Mouse (Mus musculus): ENCODE data around the gene Lats2. TPM values are rescaled to one million over a fixed set of nuclear protein-coding genes. Genes with fewer than 3 reads are reported as not detected.
"Not testable (repeated sequence)": the region's sequence is repeated elsewhere in the genome, so short reads cannot be mapped to it uniquely, and the experiment has no call there.

Lats2 gene
- total RNA-seq, 1 experiment: 9.1 TPM

DNA sequence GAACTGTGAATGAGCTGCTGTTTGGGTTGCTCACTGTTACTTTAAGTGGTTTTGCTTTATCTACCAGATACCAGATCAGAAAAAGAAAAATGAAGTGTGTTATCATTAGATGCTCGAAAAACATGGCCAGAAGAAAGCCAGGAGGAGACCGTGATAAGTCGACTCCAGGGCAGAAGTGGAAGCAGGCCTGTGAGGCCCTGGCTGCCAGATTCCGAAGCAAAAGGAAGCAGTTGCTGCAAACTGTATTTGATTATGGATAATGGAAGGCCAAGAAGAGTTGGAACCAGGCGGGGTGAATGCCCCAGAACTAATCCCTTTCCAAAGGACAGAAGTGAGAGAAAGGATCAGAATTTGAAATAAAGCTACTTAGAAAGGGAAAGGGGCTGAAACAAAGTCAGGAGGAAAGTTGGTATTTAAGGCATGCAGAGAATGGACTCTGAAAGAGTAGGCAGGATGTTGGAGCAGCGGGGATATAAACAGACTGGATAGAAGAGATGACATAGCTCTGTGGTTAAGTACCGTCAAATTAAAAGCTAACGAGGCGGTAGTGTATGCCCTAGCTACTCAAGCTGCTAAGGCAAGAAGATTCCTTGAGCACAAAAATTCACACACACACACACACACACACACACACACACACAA is 4.7 kb downstream of the Lats2 start:
- Histone ChIP-seq H3K4me1 (ENCODE audit: control insufficient read depth in 2 of 2, insufficient read depth in 2 of 2, low read length in 2 of 2, poor library complexity in 1 of 2) (no peaks in the 10 kb centered on the region), H3K9ac (ENCODE audit: insufficient read depth, low read depth, low read length, poor library complexity, severe bottlenecking) (no peak overlapping the region), H3K36me3 (ENCODE audit: control insufficient read depth, insufficient read depth, low read length, poor library complexity, severe bottlenecking) (no peaks in the 10 kb centered on the region), H3K4me3 (ENCODE audit: insufficient read depth in 1 of 2, low read depth in 1 of 2, low read length in 2 of 2, poor library complexity in 1 of 2, severe bottlenecking in 1 of 2) (no peak overlapping the region), H3K9me3 (ENCODE audit: control insufficient read depth, insufficient read depth, low read depth, low read length) (no peaks in the 10 kb centered on the region), H3K27ac (ENCODE audit: insufficient read depth, low read depth, low read length, poor library complexity, severe bottlenecking) (no peak overlapping the region)
- TF ChIP-seq ZC3H11A (IDR thresholded peaks at IDR 0.05; ENCODE audit: borderline replicate concordance, low read depth, low read length) (no peak), CHD2 (IDR thresholded peaks at IDR 0.05; ENCODE audit: low read depth, low read length) (no peak), HCFC1 (IDR thresholded peaks at IDR 0.05; ENCODE audit: borderline replicate concordance, insufficient read depth, low read length) (no peak), MAFK (IDR thresholded peaks at IDR 0.05; ENCODE audit: insufficient read depth, low read depth, low read length) (no peak), ZNF384 (IDR thresholded peaks at IDR 0.05; ENCODE audit: low read depth, low read length) (no peak)
- no peak for DNase-seq (ENCODE audit: low read depth, low spot score)
- in situ Hi-C loops (cut with MboI; ENCODE audit: low sequenced_read_pairs in 2 of 2, unreplicated experiment in 2 of 2): no loop called here

DNA sequence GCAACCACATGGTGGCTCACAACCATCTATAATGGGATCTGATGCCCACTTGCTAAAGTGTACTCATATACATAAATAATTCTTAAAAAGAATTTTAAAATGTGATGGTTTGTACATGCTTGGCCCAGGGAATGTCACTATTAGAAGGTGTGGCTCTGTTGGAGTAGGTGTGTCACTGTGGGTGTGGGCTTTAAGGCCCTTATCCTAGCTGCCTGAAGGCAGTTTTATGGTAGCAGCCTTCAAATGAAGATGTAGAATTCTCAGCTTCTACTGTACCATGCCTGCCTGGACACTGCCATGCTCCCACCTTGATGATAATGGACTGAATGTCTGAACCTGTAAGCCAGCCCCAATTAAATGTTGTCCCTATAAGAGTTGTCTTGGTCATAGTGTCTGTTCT is 7.2 kb downstream of the Lats2 start:
- H3K27ac ChIP-seq (ENCODE audit: insufficient read depth, low read depth, low read length, poor library complexity, severe bottlenecking); H3K9ac ChIP-seq (ENCODE audit: insufficient read depth, low read depth, low read length, poor library complexity, severe bottlenecking); DNase-seq (ENCODE audit: low read depth, low spot score); in situ Hi-C loops (cut with MboI; ENCODE audit: low sequenced_read_pairs in 2 of 2, unreplicated experiment in 2 of 2); H3K9me3 ChIP-seq (ENCODE audit: control insufficient read depth, insufficient read depth, low read depth, low read length); H3K4me3 ChIP-seq (ENCODE audit: insufficient read depth in 1 of 2, low read depth in 1 of 2, low read length in 2 of 2, poor library complexity in 1 of 2, severe bottlenecking in 1 of 2); H3K36me3 ChIP-seq (ENCODE audit: control insufficient read depth, insufficient read depth, low read length, poor library complexity, severe bottlenecking); H3K4me1 ChIP-seq (ENCODE audit: control insufficient read depth in 2 of 2, insufficient read depth in 2 of 2, low read length in 2 of 2, poor library complexity in 1 of 2): not testable (repeated sequence)

DNA sequence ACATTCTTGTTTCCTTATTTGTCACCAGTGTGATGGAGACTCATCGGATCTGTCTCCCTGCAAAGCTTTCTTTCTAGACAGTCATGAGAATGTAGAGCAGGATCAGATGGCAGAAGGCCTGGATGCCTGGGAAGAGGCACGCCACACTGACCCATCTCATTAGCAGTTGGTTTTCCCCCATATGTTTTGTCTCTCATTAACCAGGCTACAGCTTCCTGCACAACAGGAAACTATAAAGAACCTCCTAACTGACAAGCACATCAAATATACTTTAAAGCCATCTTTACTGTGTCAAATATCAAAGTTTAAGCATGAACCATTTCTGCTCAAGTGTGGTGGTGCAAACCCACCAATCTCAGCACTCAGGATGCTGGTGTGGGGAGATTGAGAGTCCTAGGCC is 8.7 kb downstream of the Lats2 start:
- Histone ChIP-seq H3K36me3 (ENCODE audit: control insufficient read depth, insufficient read depth, low read length, poor library complexity, severe bottlenecking) (no peaks in the 10 kb centered on the region), H3K9ac (ENCODE audit: insufficient read depth, low read depth, low read length, poor library complexity, severe bottlenecking) (no peak overlapping the region), H3K27ac (ENCODE audit: insufficient read depth, low read depth, low read length, poor library complexity, severe bottlenecking) (no peak overlapping the region), H3K4me1 (ENCODE audit: control insufficient read depth in 2 of 2, insufficient read depth in 2 of 2, low read length in 2 of 2, poor library complexity in 1 of 2) (no peaks in the 10 kb centered on the region; a peak in 1 of 4 replicates), H3K9me3 (ENCODE audit: control insufficient read depth, insufficient read depth, low read depth, low read length) (no peaks in the 10 kb centered on the region), H3K4me3 (ENCODE audit: insufficient read depth in 1 of 2, low read depth in 1 of 2, low read length in 2 of 2, poor library complexity in 1 of 2, severe bottlenecking in 1 of 2) (no peak overlapping the region)
- in situ Hi-C loops (cut with MboI; ENCODE audit: low sequenced_read_pairs in 2 of 2, unreplicated experiment in 2 of 2): loop anchor here in 1 of 2 experiments (10.0 kb wide), 1 partner anchor 325 kb away; the partner anchor contains the start of gene Fgf9
- DNase-seq (ENCODE audit: low read depth, low spot score): no peak
- TF ChIP-seq ZC3H11A (IDR thresholded peaks at IDR 0.05; ENCODE audit: borderline replicate concordance, low read depth, low read length): no peak
- TF ChIP-seq HCFC1 (IDR thresholded peaks at IDR 0.05; ENCODE audit: borderline replicate concordance, insufficient read depth, low read length): no peak
- TF ChIP-seq MAFK (IDR thresholded peaks at IDR 0.05; ENCODE audit: insufficient read depth, low read depth, low read length): no peak
- TF ChIP-seq CHD2 (IDR thresholded peaks at IDR 0.05; ENCODE audit: low read depth, low read length): no peak
- no peak for TF ChIP-seq ZNF384 (IDR thresholded peaks at IDR 0.05; ENCODE audit: low read depth, low read length)

DNA sequence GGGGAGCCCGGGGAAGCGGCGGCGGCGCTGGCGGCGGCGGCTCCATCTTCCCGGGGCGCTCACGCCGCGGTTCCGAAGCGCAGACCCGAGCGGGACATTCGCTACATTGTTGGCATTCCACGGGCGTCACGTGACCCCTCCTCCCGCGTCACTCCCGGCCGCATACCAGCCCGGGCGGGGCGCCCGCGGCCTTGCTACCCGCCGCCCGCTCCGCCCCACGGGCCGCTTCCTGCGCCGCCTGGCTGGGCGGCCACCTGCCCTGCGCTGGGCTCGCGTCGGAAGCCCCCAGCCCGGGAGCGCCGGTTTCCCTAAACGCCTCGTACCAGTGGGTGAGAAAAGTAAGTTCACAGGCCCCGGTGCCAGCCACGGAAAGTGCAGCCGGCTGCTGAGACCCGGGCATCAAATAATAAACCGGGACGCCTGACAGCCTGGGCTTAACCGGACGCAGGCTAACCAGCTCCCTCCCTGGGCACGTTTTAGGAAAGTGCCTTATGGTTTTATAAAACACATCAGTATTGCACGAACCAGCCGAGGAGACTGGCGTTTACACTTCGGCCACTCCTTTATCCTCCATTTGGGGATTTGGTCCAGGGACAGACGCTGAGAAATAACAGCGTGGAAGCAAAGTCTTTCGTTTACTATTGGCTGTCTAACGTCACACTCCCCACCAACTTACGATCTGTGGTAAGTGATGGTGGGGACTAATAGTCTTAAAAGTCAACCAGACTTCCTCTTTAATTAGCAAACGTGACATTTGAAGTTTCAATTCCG is 12.0 kb downstream of the Lats2 start, which contains the start of gene Gm49361:
Gene Gm49361, minus strand, starts transcription at position 103 of the 771 bp plus-strand sequence.
- Histone ChIP-seq H3K27ac (ENCODE audit: insufficient read depth, low read depth, low read length, poor library complexity, severe bottlenecking) (no peak within 1 kb of the TSS; the same call in 1 of the 2 replicates), H3K4me3 (ENCODE audit: insufficient read depth in 1 of 2, low read depth in 1 of 2, low read length in 2 of 2, poor library complexity in 1 of 2, severe bottlenecking in 1 of 2) (peak within 1 kb of the TSS; percentile 74 to 98), H3K9ac (ENCODE audit: insufficient read depth, low read depth, low read length, poor library complexity, severe bottlenecking) (peak within 1 kb of the TSS; percentile 89), H3K9me3 (ENCODE audit: control insufficient read depth, insufficient read depth, low read depth, low read length) (no peaks in the 10 kb centered on the region), H3K4me1 (ENCODE audit: control insufficient read depth in 2 of 2, insufficient read depth in 2 of 2, low read length in 2 of 2, poor library complexity in 1 of 2) (no peaks in the 10 kb centered on the region; a peak in 1 of 4 replicates), H3K36me3 (ENCODE audit: control insufficient read depth, insufficient read depth, low read length, poor library complexity, severe bottlenecking) (no peaks in the 10 kb centered on the region)
- DNase-seq (ENCODE audit: low read depth, low spot score): no peak
- TF ChIP-seq ZC3H11A (IDR thresholded peaks at IDR 0.05; ENCODE audit: borderline replicate concordance, low read depth, low read length): no peak
- no peak for TF ChIP-seq MAFK (IDR thresholded peaks at IDR 0.05; ENCODE audit: insufficient read depth, low read depth, low read length)
- TF ChIP-seq HCFC1 (IDR thresholded peaks at IDR 0.05; ENCODE audit: borderline replicate concordance, insufficient read depth, low read length): no peak
- no peak for TF ChIP-seq ZNF384 (IDR thresholded peaks at IDR 0.05; ENCODE audit: low read depth, low read length)
- TF ChIP-seq CHD2 (IDR thresholded peaks at IDR 0.05; ENCODE audit: low read depth, low read length): no peak
- in situ Hi-C loops (cut with MboI; ENCODE audit: low sequenced_read_pairs in 2 of 2, unreplicated experiment in 2 of 2): loop anchor here in 1 of 2 experiments (10.0 kb wide), 1 partner anchor 329 kb away; the partner anchor contains the start of gene Fgf9
